Mouse (Mus musculus) kidney, adult 2 months (tissue): ENCODE measurements at regions not wholly inside any gene's neighbourhood (a gene's known extent, or its start where the extent isn't known, plus 50 kb on each side); places are given as distances from the start of the nearest gene placed in this dataset.

Experiments
- CTCF ChIP-seq: fragments of 200-500 bp; conservative IDR thresholded peaks from 2 replicates; pipeline ENCODE4 v1.5.1; 2011; ENCODE audit warnings: low read depth, mild to moderate bottlenecking, control low read depth, low read length, moderate library complexity, mixed read lengths; ENCODE audit not compliant: insufficient read depth, insufficient read length
- POLR2A ChIP-seq: fragments of 200-500 bp; IDR thresholded peaks from one replicate; pipeline ENCODE4 v1.6.1; 2011; ENCODE audit warnings: low read depth, low read length, control low read depth

- no peak for TF ChIP-seq CTCF
- TF ChIP-seq POLR2A: no peak
These were observed 144.1 kb upstream of the Zfp618 start for GRCm38 (mm10) chr4:62821288-62821687.
